Mouse (Mus musculus): ENCODE results near the gene Chd2.

DNA sequence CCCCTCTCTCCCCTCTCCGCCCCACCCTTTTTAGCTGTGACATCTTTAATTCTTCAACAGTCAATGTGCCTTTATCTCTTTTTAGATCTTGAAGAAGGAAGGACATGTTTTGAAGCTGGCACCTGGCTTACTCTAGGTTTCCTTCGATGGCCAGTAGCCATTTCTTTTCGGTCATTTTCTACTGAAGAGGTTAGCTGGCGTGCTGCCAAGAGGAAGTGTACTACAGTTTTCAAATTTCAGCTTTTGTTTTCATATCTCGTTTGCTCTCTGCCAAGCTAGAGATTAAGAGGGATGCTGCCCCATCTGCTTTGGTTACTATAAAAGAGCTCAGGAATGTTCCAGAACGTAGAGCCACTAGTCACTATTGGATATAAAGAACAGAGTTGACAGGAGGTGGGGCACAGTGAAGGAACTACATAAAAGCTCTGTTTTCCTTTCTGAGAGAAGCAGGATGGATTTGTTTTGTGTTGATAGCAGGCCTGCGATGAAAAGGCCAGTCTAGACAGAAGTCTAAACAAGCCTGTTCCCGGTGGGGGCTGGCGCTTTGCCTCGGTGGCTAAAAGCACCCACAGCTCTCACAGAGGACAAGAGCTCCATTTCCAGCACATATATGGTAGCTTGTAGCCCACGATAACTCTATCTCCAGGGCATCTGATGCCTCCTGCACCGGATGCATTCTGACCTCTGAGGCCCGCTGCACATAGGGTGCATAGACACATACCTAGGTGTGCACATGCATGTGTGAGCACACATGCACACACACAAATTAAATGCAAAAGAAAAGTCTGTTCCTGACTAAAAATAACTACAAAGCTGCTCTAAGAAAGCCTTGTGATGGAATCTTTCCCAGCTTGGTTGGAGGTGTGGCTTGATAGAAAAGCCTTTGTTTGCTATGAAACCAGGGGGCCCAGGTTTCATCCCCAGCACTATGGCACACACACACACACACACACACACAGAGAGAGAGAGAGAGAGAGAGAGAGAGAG, 42.7 kb upstream of the Chd2 start:
- no peak for TF ChIP-seq CTCF (IDR thresholded peaks at IDR 0.05; ENCODE audit: borderline replicate concordance, insufficient read depth, low read length)
- no peak for TF ChIP-seq POLR2A (IDR thresholded peaks at IDR 0.05; ENCODE audit: low read depth, low read length)

Measured in embryonic fibroblast, embryonic 13.5 days (primary cell).